Mouse (Mus musculus): ENCODE measurements around the gene Adh7. TPM values are rescaled to one million over a fixed set of nuclear protein-coding genes. Genes with fewer than 3 reads are reported as not detected.

Gene Adh7
- not detected in 2 replicates for polyA plus RNA-seq (2016; fragmentation: Nextera tagmentation; extraction: Ambion mirVana)

DNA sequence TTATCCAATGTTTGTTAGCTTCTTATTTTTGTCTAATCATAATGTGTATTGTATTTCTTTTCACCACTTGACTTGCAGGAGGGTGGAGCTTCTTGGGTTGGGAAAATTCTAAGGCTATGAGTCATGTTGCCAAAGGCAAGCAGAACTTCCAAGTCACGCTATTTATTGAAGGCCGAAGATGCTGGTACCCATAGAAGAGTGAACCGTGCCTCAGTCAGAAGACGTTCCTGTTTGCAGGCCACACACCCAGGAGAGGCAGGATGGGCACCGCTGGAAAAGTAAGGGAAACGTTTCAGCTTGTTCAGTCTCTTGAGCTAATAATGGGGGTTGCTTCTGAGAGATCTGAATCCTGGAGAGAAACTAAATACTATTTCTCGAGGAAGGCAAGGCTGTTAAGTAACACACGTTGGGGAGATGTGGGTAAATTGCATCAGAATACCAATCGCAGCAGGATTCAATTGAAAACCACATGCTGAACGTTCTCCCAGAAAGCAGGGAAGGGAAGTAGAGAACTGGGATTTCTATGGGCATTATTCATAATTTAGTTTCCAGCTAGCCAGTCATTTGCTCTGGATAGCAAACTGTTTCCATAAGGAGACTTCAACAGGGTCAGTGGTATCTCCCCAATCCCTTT, at the start of gene Adh7:
Gene Adh7, plus strand, starts transcription at position 130 of the 634 bp plus-strand sequence.
- peaks cover 7% of the 10 kb centered on the region for H3K4me1 ChIP-seq
- H3K36me3 ChIP-seq (replicated peaks): no peaks in the 10 kb centered on the region
- H3K9me3 ChIP-seq: no peaks in the 10 kb centered on the region
- H3K4me3 ChIP-seq: no peak within 1 kb of the TSS
- no peak for DNase-seq (ENCODE audit: low spot score)
- H3K27me3 ChIP-seq (replicated peaks; ENCODE audit: low read depth, poor library complexity, severe bottlenecking): no peaks in the 10 kb centered on the region
- H3K27ac ChIP-seq (replicated peaks): no peak within 1 kb of the TSS
- 75% methylated on average over 10 of the region's 10 CpGs for WGBS

DNA sequence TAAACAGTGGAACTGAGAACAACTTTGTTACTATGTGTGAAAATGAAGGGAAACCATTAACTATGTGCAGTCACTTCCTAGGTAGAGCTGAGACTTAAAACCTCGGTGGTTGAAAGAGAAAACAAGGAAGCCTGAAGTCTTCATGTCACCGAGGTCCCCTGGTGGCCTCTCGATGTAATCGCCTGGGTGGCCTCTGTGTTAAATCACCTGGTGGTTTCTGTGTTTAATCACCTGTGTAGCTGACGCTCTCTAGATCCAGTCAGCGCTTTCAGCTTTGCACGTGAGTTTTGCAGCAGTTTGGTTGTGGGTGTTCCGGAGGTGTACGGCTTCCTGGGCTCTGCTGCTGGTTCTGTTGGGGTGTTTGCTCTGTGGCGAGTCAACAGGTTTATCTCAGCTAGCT, 44.3 kb upstream of the Adh7 start:
- Histone ChIP-seq H3K4me3 (no peak overlapping the region), H3K9me3 (no peaks in the 10 kb centered on the region), H3K4me1 (no peaks in the 10 kb centered on the region), H3K36me3 (replicated peaks) (no peaks in the 10 kb centered on the region), H3K27me3 (replicated peaks; ENCODE audit: low read depth, poor library complexity, severe bottlenecking) (no peaks in the 10 kb centered on the region), H3K27ac (replicated peaks) (no peak overlapping the region)
- no peak for DNase-seq (ENCODE audit: low spot score)
- WGBS: 77% methylated on average over 10 of the region's 10 CpGs

DNA sequence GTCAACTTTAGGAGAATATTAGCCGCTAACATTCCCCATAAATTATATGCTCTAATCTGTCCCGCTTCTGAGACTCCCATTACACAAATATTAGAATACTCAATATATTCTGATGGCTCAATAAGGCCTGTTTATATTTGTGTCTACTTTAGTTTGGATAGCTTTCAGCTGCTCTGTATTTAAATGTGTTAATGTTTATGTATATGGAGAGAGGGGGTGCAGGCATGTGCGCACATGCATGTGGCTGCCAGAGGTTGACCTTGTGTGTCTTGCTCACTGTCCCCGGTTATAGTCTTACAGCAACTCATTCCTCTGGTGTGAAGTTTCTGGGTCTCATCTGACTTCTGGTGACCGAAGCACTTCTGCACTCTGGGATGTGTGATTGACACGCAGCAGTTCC, 42.0 kb upstream of the Adh7 start:
- no peaks in the 10 kb centered on the region for H3K36me3 ChIP-seq (replicated peaks)
- no peak overlapping the region for H3K4me3 ChIP-seq
- H3K27ac ChIP-seq (replicated peaks): no peak overlapping the region
- no peaks in the 10 kb centered on the region for H3K9me3 ChIP-seq
- 92% methylated on average over 6 of the region's 6 CpGs for WGBS
- no peak for DNase-seq (ENCODE audit: low spot score)
- H3K27me3 ChIP-seq (replicated peaks; ENCODE audit: low read depth, poor library complexity, severe bottlenecking): no peaks in the 10 kb centered on the region
- H3K4me1 ChIP-seq: no peaks in the 10 kb centered on the region

DNA sequence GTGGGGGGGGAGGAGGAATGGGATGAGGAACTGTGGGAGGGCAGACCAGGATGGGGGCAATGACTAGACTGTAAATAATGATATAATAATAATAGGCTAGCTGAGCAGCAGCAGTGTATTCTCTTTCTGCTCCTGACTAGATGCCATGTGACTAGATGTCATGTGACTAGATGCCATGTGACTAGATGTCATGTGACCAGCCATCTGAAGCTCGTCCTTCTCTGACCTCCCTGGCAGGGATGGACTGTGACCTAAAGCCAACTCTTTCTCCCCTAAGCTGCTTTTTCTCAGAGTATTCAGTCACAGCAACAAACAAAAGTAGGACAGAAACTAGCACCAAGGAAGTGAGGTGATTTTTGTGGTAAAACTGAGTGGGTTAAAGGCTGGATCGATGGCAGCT, 35.5 kb upstream of the Adh7 start:
- Histone ChIP-seq H3K4me3 (no peak overlapping the region), H3K36me3 (replicated peaks) (no peaks in the 10 kb centered on the region), H3K9me3 (no peaks in the 10 kb centered on the region), H3K4me1 (peaks cover 4% of the 10 kb centered on the region; the same call in 1 of the 2 replicates), H3K27ac (replicated peaks) (no peak overlapping the region), H3K27me3 (replicated peaks; ENCODE audit: low read depth, poor library complexity, severe bottlenecking) (no peaks in the 10 kb centered on the region)
- 90% methylated on average over 2 of the region's 2 CpGs for WGBS
- DNase-seq (ENCODE audit: low spot score): no peak

DNA sequence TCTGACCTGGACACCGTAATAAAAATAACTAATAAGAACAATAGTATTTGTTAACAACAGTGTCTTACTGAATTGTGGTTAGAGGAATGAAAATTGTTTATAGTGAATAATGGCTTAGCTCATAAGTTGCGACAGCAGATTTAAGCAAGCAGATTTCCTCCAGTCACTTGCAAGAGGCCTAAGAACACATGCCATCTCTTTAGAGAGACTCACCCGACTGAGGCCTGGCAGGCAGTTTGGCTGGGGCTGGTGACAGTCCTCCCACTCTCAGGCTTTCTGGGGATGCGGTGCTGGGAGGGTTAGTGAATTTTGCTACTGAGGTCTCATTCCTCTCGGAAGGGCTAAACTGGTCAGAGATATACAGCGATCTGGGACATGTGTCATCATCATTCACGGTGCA, 34.2 kb upstream of the Adh7 start:
- no peak for DNase-seq (ENCODE audit: low spot score)
- WGBS: 90% methylated on average over 7 of the region's 7 CpGs
- Histone ChIP-seq H3K27me3 (replicated peaks; ENCODE audit: low read depth, poor library complexity, severe bottlenecking) (no peaks in the 10 kb centered on the region), H3K4me3 (no peak overlapping the region), H3K4me1 (peaks cover 4% of the 10 kb centered on the region; the same call in 1 of the 2 replicates), H3K27ac (replicated peaks) (no peak overlapping the region), H3K36me3 (replicated peaks) (no peaks in the 10 kb centered on the region), H3K9me3 (no peaks in the 10 kb centered on the region)

DNA sequence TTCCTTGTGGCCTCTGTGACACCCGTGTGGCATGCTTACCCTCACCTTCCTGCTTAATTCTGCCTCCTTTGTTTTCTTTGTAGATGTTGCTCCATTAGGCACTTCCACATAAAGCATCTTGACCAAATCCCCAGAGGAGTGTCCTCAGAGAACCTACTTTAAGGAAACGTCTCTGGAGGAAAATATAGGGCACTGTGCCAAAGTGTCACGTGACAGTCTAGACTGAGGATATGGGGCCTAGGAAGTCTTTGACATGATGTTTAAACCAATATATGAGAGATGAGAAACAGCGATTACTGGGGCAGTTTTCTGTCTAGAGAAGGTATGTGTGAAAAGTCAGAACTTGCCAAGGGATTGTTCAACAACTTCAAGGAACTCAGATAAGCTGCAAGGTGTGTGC, 32.3 kb upstream of the Adh7 start:
- no peak overlapping the region for H3K4me3 ChIP-seq
- DNase-seq (ENCODE audit: low spot score): no peak
- WGBS: 76% methylated on average over 4 of the region's 4 CpGs
- no peaks in the 10 kb centered on the region for H3K27me3 ChIP-seq (replicated peaks; ENCODE audit: low read depth, poor library complexity, severe bottlenecking)
- no peaks in the 10 kb centered on the region for H3K36me3 ChIP-seq (replicated peaks)
- no peak overlapping the region for H3K27ac ChIP-seq (replicated peaks)
- H3K4me1 ChIP-seq: peaks cover 4% of the 10 kb centered on the region; the same call in 1 of the 2 replicates
- H3K9me3 ChIP-seq: no peaks in the 10 kb centered on the region

DNA sequence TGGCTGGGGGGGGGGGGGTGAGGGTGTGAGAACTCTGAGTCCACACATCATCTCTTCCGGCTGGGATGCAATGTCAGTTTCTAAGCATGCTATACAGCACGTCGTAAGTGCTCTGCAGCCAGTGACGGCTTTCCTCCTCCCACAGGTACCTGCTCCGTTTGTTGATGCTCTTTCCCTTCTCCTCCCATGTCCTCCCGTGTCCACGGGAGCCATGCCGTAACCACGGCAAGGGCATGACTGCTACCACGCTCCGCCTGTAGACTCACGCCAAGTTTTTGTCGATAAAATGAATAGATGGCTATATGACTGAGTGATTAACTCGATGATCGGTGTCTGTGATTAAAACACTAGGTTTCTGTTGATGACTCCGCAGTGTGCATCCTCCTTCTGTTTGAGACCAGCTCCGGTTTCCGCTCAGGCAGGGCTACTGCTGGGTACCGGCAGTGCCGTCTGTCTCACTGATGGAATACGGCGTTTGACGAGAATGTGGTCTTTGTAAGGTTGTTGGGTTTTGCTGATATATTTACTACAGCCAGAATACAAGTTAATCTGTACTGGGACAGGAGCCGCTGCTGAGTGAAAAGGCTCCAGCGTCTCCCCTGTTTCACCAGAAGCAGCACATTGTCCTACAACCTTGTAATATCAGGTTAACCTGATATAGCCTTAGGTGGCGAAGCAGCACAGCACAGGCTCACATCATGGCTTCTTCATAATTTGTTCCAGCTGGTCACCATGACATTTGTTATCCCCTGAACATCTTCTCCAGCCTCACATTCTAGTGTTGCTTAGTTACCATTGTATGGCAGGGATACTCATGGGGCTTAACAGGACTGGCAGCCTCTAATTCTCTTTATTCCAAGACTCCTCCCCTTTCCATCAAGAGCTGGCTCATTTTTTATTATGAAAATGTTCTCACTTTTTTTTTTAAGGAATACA, 31.3 kb upstream of the Adh7 start:
- Histone ChIP-seq H3K4me1 (peaks cover 4% of the 10 kb centered on the region; the same call in 1 of the 2 replicates), H3K36me3 (replicated peaks) (no peaks in the 10 kb centered on the region), H3K9me3 (no peaks in the 10 kb centered on the region), H3K4me3 (no peak overlapping the region), H3K27ac (replicated peaks) (no peak overlapping the region), H3K27me3 (replicated peaks; ENCODE audit: low read depth, poor library complexity, severe bottlenecking) (no peaks in the 10 kb centered on the region)
- 90% methylated on average over 26 of the region's 26 CpGs for WGBS
- no peak for DNase-seq (ENCODE audit: low spot score)

DNA sequence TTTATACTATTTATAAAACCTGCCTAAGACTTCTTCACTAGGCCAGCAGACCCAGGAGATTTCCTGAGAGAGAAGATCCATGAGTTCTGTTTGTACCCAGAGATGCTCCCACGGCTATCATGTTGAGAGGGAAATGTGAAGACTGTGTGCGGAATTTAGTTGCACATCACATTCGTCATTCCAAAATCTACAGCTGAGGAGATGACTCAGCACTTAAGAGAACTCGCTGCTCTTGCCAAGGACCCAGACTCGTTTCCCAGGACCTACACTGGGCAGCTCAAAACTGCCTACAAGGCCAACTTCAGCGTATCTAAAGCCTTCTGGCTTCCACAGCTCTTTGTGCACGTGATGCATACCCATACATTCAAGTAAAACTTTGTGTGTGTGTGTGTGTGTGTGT, 25.3 kb upstream of the Adh7 start:
- no peaks in the 10 kb centered on the region for H3K36me3 ChIP-seq (replicated peaks)
- H3K4me3 ChIP-seq: no peak overlapping the region
- no peaks in the 10 kb centered on the region for H3K27me3 ChIP-seq (replicated peaks; ENCODE audit: low read depth, poor library complexity, severe bottlenecking)
- no peaks in the 10 kb centered on the region for H3K4me1 ChIP-seq
- no peak for DNase-seq (ENCODE audit: low spot score)
- WGBS: 88% methylated on average over 7 of the region's 7 CpGs
- no peaks in the 10 kb centered on the region for H3K9me3 ChIP-seq
- no peak overlapping the region for H3K27ac ChIP-seq (replicated peaks)

DNA sequence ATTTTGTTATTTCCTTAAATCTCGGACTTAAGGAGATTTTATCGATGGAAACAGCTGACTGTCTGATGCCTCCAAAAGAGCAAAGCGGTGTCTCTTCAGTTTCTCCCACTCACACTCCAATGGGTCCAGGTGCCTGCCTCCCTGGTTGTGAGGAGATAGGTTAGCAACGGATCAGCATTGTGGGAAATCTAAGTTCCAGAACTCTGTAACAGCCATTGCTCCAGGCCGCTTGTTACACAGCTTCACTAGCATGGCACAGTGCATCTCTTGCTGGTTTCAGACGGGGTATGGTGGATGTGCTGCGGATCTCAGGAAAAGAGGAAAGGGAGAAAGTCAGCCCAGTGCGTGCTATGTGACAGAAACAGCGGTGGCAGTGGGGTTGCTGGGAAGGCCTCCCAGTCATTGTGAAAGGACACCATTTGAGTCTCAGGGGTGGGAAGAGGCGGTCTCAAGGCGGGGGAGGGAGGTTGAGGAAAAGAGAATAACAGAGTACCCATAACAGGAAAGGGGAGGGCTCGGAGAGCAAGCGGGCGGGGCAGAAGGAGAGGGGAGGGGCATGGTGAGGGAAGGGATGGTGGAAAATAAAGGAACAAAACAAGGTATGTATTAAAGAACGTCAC, 23.8 kb upstream of the Adh7 start, which contains the start of gene 4930579F01Rik:
Gene 4930579F01Rik, minus strand, starts transcription at position 143 of the 620 bp plus-strand sequence.
- Histone ChIP-seq H3K4me1 (no peaks in the 10 kb centered on the region), H3K36me3 (replicated peaks) (no peaks in the 10 kb centered on the region), H3K27ac (replicated peaks) (no peak within 1 kb of the TSS), H3K27me3 (replicated peaks; ENCODE audit: low read depth, poor library complexity, severe bottlenecking) (0 out of 2 replicates have a peak, but pooled peaks cover 4% of the 10 kb centered on the region), H3K4me3 (no peak within 1 kb of the TSS), H3K9me3 (no peaks in the 10 kb centered on the region)
- 80% methylated on average over 15 of the region's 15 CpGs for WGBS
- DNase-seq (ENCODE audit: low spot score): no peak

DNA sequence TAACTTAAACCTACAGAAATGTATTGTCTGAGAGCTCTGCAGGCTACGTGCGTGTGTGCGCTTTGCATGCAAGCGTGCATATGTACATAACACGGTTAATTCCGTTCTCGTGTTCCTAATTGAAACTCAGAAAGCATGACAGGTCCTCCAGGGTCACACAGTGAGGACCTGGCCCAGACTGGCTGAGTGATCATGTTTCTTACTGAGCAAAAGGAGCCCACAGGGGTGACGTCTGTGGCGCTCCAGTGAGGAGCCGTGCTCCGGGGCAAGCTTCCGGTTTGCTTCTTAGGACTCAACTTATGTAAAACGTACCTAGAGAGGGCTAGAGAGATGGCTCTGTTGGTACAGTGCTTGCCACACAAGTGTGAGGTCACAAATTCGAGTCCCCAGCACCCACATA, 20.5 kb upstream of the Adh7 start:
- H3K9me3 ChIP-seq: no peaks in the 10 kb centered on the region
- no peaks in the 10 kb centered on the region for H3K36me3 ChIP-seq (replicated peaks)
- H3K27me3 ChIP-seq (replicated peaks; ENCODE audit: low read depth, poor library complexity, severe bottlenecking): 0 out of 2 replicates have a peak, but pooled peaks cover 4% of the 10 kb centered on the region
- no peak overlapping the region for H3K4me3 ChIP-seq
- no peaks in the 10 kb centered on the region for H3K4me1 ChIP-seq
- H3K27ac ChIP-seq (replicated peaks): no peak overlapping the region
- WGBS: 75% methylated on average over 14 of the region's 14 CpGs
- no peak for DNase-seq (ENCODE audit: low spot score)

DNA sequence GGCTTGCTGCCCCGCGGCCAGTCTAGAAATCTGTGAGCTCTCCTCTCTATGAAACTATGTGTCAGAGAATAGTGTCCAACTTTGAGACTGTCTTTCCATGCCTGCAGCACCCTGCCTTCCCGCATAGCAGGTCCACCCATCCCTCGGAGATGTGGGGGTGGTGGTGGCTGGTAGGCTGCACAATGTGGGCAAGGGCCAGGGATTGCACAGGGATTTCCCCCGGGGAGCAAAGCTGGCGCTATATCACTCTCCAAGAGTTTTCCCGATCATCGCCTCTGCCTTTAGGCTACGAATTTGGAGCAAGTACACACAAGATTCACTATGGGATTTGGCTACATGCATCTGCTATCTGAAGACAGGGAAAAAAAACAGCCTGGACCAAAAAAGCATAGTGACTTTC, 20.0 kb upstream of the Adh7 start:
- Histone ChIP-seq H3K9me3 (no peaks in the 10 kb centered on the region), H3K27me3 (replicated peaks; ENCODE audit: low read depth, poor library complexity, severe bottlenecking) (0 out of 2 replicates have a peak, but pooled peaks cover 4% of the 10 kb centered on the region), H3K4me3 (no peak overlapping the region), H3K36me3 (replicated peaks) (no peaks in the 10 kb centered on the region), H3K27ac (replicated peaks) (no peak overlapping the region), H3K4me1 (no peaks in the 10 kb centered on the region)
- DNase-seq (ENCODE audit: low spot score): no peak
- WGBS: 65% methylated on average over 9 of the region's 9 CpGs

DNA sequence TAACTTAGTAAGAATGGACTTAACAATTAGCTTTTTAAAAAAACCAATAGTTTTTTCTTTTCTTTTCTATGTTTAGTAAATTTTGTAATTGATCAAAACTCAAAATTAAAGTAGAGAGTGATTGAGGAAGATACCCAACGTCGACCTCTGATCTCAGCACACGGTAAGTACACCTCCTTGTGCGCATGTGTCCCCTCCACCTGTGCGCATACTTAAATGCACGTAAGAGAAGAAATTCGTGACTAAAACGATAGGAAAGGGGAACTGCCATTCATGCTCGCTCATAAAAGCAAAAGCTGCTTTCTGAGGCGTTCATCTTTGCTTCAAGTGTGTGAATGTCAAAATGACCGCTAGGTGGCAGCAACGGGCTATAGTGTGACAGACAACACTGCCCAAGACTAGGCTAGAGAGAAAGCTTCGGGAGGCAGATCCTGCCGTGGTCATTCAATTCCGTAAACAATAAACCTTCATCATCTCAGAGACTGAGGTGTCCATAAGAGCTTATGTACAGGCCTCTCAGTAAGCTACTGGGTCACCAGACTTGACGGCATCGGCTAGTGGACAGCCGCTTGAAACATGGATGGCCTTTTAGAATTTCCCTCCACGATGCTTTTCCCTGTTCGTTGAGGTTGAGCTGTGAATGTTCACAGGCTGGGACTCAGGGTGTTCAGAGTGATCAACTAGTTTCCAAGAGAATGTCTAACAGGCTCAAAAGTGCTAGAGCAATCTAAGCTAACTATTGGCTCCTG, 19.4 kb upstream of the Adh7 start:
- no peaks in the 10 kb centered on the region for H3K4me1 ChIP-seq
- peak overlapping the region; percentile 38 for H3K4me3 ChIP-seq
- 29% methylated on average over 20 of the region's 20 CpGs for WGBS
- no peak overlapping the region; the same call in 1 of the 2 replicates for H3K27ac ChIP-seq (replicated peaks)
- no peaks in the 10 kb centered on the region for H3K9me3 ChIP-seq
- H3K27me3 ChIP-seq (replicated peaks; ENCODE audit: low read depth, poor library complexity, severe bottlenecking): 0 out of 2 replicates have a peak, but pooled peaks cover 4% of the 10 kb centered on the region
- DNase-seq (ENCODE audit: low spot score): peak; percentile 89
- no peaks in the 10 kb centered on the region for H3K36me3 ChIP-seq (replicated peaks)

Measured in embryonic facial prominence, embryonic 10.5 days (tissue).